8 mouse cellular contexts compared by ENCODE assay signal in genomic region chr17:80887021-80887748, GRCm38 (mm10). TPM values are rescaled to one million over a fixed set of nuclear protein-coding genes. Genes with fewer than 3 reads are reported as not detected.
A peak's percentile ranks its signal among the peaks of the same experiment; 100 is the strongest.
DNase-seq lines count a peak whose midpoint lies in the region; ATAC-seq lines count a peak whose summit lies in the region.

No protein-coding gene starts in this region.

- peak; percentile 76 for ATAC-seq in forebrain, embryonic 16.5 days
- peak; percentile 65 for ATAC-seq in midbrain, embryonic 12.5 days (ENCODE audit: low FRiP score, low read depth)
- no peak for ATAC-seq in monocyte, adult 5-6 weeks (replicated peaks; ENCODE audit: insufficient number of reproducible peaks, low FRiP score, low TSS enrichment, poor library complexity, severe bottlenecking)

- H3K27ac ChIP-seq in forebrain, embryonic 16.5 days (ENCODE audit: low read length), result peak overlapping the region; percentile 77
- H3K27ac ChIP-seq in midbrain, embryonic 12.5 days (replicated peaks), result peak overlapping the region; percentile 82

- 3% methylated on average over 18 of the region's 18 CpGs for WGBS in forebrain, embryonic 16.5 days
- WGBS in midbrain, embryonic 12.5 days, result 14% methylated on average over 18 of the region's 18 CpGs

- no peaks in the 10 kb centered on the region for H3K36me3 ChIP-seq in forebrain, embryonic 16.5 days (ENCODE audit: control insufficient read depth, insufficient read depth)
- H3K36me3 ChIP-seq in midbrain, embryonic 12.5 days, result no peaks in the 10 kb centered on the region

- intact Hi-C loops in gastrocnemius, postnatal 14 days (cut with DNase I; ENCODE audit: low total_unique reads), result no loop called here

- H3K27me3 ChIP-seq in forebrain, embryonic 16.5 days (replicated peaks; ENCODE audit: control insufficient read depth, insufficient read depth, low read length), result no peaks in the 10 kb centered on the region
- H3K27me3 ChIP-seq in midbrain, embryonic 12.5 days, result no peaks in the 10 kb centered on the region

- no peak overlapping the region for H3K9ac ChIP-seq in forebrain, embryonic 16.5 days (replicated peaks; ENCODE audit: low read depth, low read length)
- H3K9ac ChIP-seq in midbrain, embryonic 12.5 days (replicated peaks), result no peak overlapping the region

- peak; percentile 7 for DNase-seq in gastrocnemius, adult 18-20 months (ENCODE audit: low spot score)
- DNase-seq in gastrocnemius, postnatal 14 days, result no peak
- peak; percentile 46 for DNase-seq in cerebellum, adult 8-10 months
- DNase-seq in right cerebral cortex, postnatal 25 days, result no peak
- DNase-seq in kidney, adult 11 months, result no peak

- H3K4me3 ChIP-seq in forebrain, embryonic 16.5 days (replicated peaks; ENCODE audit: low read length), result no peak overlapping the region
- no peak overlapping the region for H3K4me3 ChIP-seq in midbrain, embryonic 12.5 days

- H3K4me1 ChIP-seq in forebrain, embryonic 16.5 days (replicated peaks; ENCODE audit: control insufficient read depth, insufficient read depth, low read length), result peaks cover 14% of the 10 kb centered on the region
- H3K4me1 ChIP-seq in midbrain, embryonic 12.5 days, result peaks cover 19% of the 10 kb centered on the region

- peak overlapping the region; percentile 14 for H3K4me2 ChIP-seq in forebrain, embryonic 16.5 days (ENCODE audit: low read length)
- H3K4me2 ChIP-seq in midbrain, embryonic 12.5 days (replicated peaks), result peak overlapping the region; percentile 37

- H3K9me3 ChIP-seq in forebrain, embryonic 16.5 days (ENCODE audit: control insufficient read depth, low read length), result no peaks in the 10 kb centered on the region
- H3K9me3 ChIP-seq in midbrain, embryonic 12.5 days, result no peaks in the 10 kb centered on the region

RNA-seq across cellular contexts. Expression of gene Tmem178, which starts 57.2 kb away (rescaled TPM):
- under 1 TPM; 0.30 to 0.47 TPM for total RNA-seq in gastrocnemius, adult 18-20 months (2021)
- under 1 TPM; 0.72 to 1.00 TPM for total RNA-seq in gastrocnemius, postnatal 14 days (2021)
- 36.3 and 41.4 TPM in 2 replicates for polyA plus RNA-seq in forebrain, embryonic 16.5 days (2015; fragmentation: Nextera tagmentation; extraction: Ambion mirVana)
- polyA plus RNA-seq in midbrain, embryonic 12.5 days (2016; fragmentation: Nextera tagmentation; extraction: Ambion mirVana), result 23.4 and 23.5 TPM in 2 replicates
- not detected in 3 replicates for total RNA-seq in monocyte, adult 5-6 weeks (2017)

Comparison
In these comparisons a context has a peak if more than half of its experiments do, and no peak if none do; other contexts are left out.
1. DNase-seq: peak in gastrocnemius, adult 18-20 months (single experiment) and cerebellum, adult 8-10 months (single experiment); none in gastrocnemius, postnatal 14 days (single experiment), right cerebral cortex, postnatal 25 days (single experiment) and kidney, adult 11 months (single experiment).